Mouse (Mus musculus): ENCODE measurements around the gene Spg7.
A peak's percentile ranks its signal among the peaks of the same experiment; 100 is the strongest.
"Not testable (repeated sequence)": the region's sequence is repeated elsewhere in the genome, so short reads cannot be mapped to it uniquely, and the experiment has no call there.

The Spg7 gene

GRCm38 (mm10) chr8:123062721-123063120 lies at the start of gene Spg7:
Gene Spg7 (plus strand): TSS chr8:123062942.
- no peak for DNase-seq (ENCODE audit: low spot score in 2 of 2)

GRCm38 (mm10) chr8:123014429-123014828 lies 48.3 kb upstream of the Spg7 start:
- DNase-seq (ENCODE audit: low spot score in 2 of 2) = peak in 1 of 2 experiments; percentile 22

GRCm38 (mm10) chr8:123015074-123015473 lies 47.7 kb upstream of the Spg7 start:
- DNase-seq (ENCODE audit: low spot score in 2 of 2) = no peak

- no peak for DNase-seq (ENCODE audit: low spot score in 2 of 2)
Observed at GRCm38 (mm10) chr8:123017143-123017542, 45.6 kb upstream of the Spg7 start.

- DNase-seq (ENCODE audit: low spot score in 2 of 2) = no peak
Observed at GRCm38 (mm10) chr8:123018484-123019164, 44.1 kb upstream of the Spg7 start.

GRCm38 (mm10) chr8:123020084-123020483 lies 42.7 kb upstream of the Spg7 start:
- no peak for DNase-seq (ENCODE audit: low spot score in 2 of 2)

GRCm38 (mm10) chr8:123020859-123021258 lies 41.9 kb upstream of the Spg7 start:
- no peak for DNase-seq (ENCODE audit: low spot score in 2 of 2)

- DNase-seq (ENCODE audit: low spot score in 2 of 2) = no peak
Observed at GRCm38 (mm10) chr8:123021259-123021658, 41.5 kb upstream of the Spg7 start.

GRCm38 (mm10) chr8:123022727-123023126 lies 40.0 kb upstream of the Spg7 start:
- no peak for DNase-seq (ENCODE audit: low spot score in 2 of 2)

- no peak for DNase-seq (ENCODE audit: low spot score in 2 of 2)
Observed at GRCm38 (mm10) chr8:123024226-123024625, 38.5 kb upstream of the Spg7 start.

- no peak for DNase-seq (ENCODE audit: low spot score in 2 of 2)
Observed at GRCm38 (mm10) chr8:123025951-123026351, 36.8 kb upstream of the Spg7 start.

- DNase-seq (ENCODE audit: low spot score in 2 of 2) = no peak
Observed at GRCm38 (mm10) chr8:123027786-123028185, 35.0 kb upstream of the Spg7 start.

- not testable (repeated sequence) for DNase-seq (ENCODE audit: low spot score in 2 of 2)
Observed at GRCm38 (mm10) chr8:123030091-123030490, 32.7 kb upstream of the Spg7 start.

- DNase-seq (ENCODE audit: low spot score in 2 of 2) = no peak
Observed at GRCm38 (mm10) chr8:123031321-123031978, 31.3 kb upstream of the Spg7 start.

GRCm38 (mm10) chr8:123032730-123033129 lies 30.0 kb upstream of the Spg7 start:
- DNase-seq (ENCODE audit: low spot score in 2 of 2) = no peak

GRCm38 (mm10) chr8:123033431-123033830 lies 29.3 kb upstream of the Spg7 start:
- no peak for DNase-seq (ENCODE audit: low spot score in 2 of 2)

GRCm38 (mm10) chr8:123034171-123034570 lies 28.6 kb upstream of the Spg7 start:
- no peak for DNase-seq (ENCODE audit: low spot score in 2 of 2)

- no peak for DNase-seq (ENCODE audit: low spot score in 2 of 2)
Observed at GRCm38 (mm10) chr8:123036956-123037355, 25.8 kb upstream of the Spg7 start.

- no peak for DNase-seq (ENCODE audit: low spot score in 2 of 2)
Observed at GRCm38 (mm10) chr8:123037487-123037886, 25.3 kb upstream of the Spg7 start.

GRCm38 (mm10) chr8:123038351-123038750 lies 24.4 kb upstream of the Spg7 start:
- DNase-seq (ENCODE audit: low spot score in 2 of 2) = no peak

GRCm38 (mm10) chr8:123039376-123040109 lies 23.2 kb upstream of the Spg7 start:
- no peak for DNase-seq (ENCODE audit: low spot score in 2 of 2)

- DNase-seq (ENCODE audit: low spot score in 2 of 2) = no peak
Observed at GRCm38 (mm10) chr8:123040110-123040650, 22.6 kb upstream of the Spg7 start.

Data from left cerebral cortex, adult 9 months (tissue).